Mouse (Mus musculus): ENCODE measurements around the gene Dap3.

- TF ChIP-seq EP300 (IDR thresholded peaks at IDR 0.05; ENCODE audit: low read depth) (no peak), CTCF (IDR thresholded peaks at IDR 0.05; ENCODE audit: low read depth) (no peak)
These were observed 44.4 kb downstream of the Dap3 start for GRCm38 (mm10) chr3:88906393-88907159.

All from liver, embryonic 14.5 days (tissue).